ENCODE assay signal across 20 mouse cellular contexts in genomic region chr17:17603609-17604008, GRCm38 (mm10).
"Had no signal": no experiment of that assay in that cellular context is flagged by ENCODE, and none has a peak within 500 bp of the region (broad histone marks: within the 10 kb centered on the region; RNA-seq: fewer than 3 reads in every experiment).

No protein-coding gene starts in this region.

- DNase-seq: kidney, adult 18-20 months; kidney, postnatal 14 days; left cerebral cortex, postnatal 4 days; lung, adult 2 months; right cerebral cortex, adult 18-20 months; right cerebral cortex, postnatal 14 days; right cerebral cortex, postnatal 4 days; thymus, adult 2 months; thymus, postnatal 14 days; thymus, postnatal 4 days had no signal

- H3K4me1 ChIP-seq: neural tube, embryonic 12.5 days had no signal

- H3K9ac ChIP-seq: limb, embryonic 12.5 days; limb, embryonic 15.5 days; liver, embryonic 12.5 days; liver, embryonic 15.5 days; midbrain, embryonic 12.5 days; midbrain, embryonic 15.5 days; neural tube, embryonic 12.5 days; neural tube, embryonic 15.5 days had no signal

- H3K27me3 ChIP-seq: limb, embryonic 12.5 days; limb, embryonic 15.5 days; liver, embryonic 12.5 days; liver, embryonic 15.5 days; midbrain, embryonic 12.5 days; midbrain, embryonic 15.5 days; neural tube, embryonic 12.5 days; neural tube, embryonic 15.5 days had no signal

- H3K27ac ChIP-seq: limb, embryonic 12.5 days; limb, embryonic 15.5 days; liver, embryonic 12.5 days; liver, embryonic 15.5 days; macrophage; midbrain, embryonic 12.5 days; midbrain, embryonic 15.5 days; neural tube, embryonic 12.5 days; neural tube, embryonic 15.5 days; stomach, postnatal 0 days had no signal

- H3K36me3 ChIP-seq: limb, embryonic 12.5 days; limb, embryonic 15.5 days; liver, embryonic 12.5 days; liver, embryonic 15.5 days; midbrain, embryonic 12.5 days; midbrain, embryonic 15.5 days; neural tube, embryonic 12.5 days; neural tube, embryonic 15.5 days had no signal

- H3K4me2 ChIP-seq: limb, embryonic 12.5 days; limb, embryonic 15.5 days; liver, embryonic 12.5 days; liver, embryonic 15.5 days; midbrain, embryonic 12.5 days; midbrain, embryonic 15.5 days; neural tube, embryonic 12.5 days; neural tube, embryonic 15.5 days had no signal

- H3K4me3 ChIP-seq: limb, embryonic 12.5 days; limb, embryonic 15.5 days; liver, embryonic 12.5 days; liver, embryonic 15.5 days; midbrain, embryonic 12.5 days; midbrain, embryonic 15.5 days; neural tube, embryonic 12.5 days; neural tube, embryonic 15.5 days had no signal

- ATAC-seq: liver, embryonic 12.5 days; midbrain, embryonic 15.5 days had no signal

- H3K9me3 ChIP-seq: limb, embryonic 12.5 days; limb, embryonic 15.5 days; liver, embryonic 12.5 days; liver, embryonic 15.5 days; midbrain, embryonic 12.5 days; midbrain, embryonic 15.5 days; neural tube, embryonic 12.5 days; neural tube, embryonic 15.5 days had no signal
